Mouse (Mus musculus) adrenal gland, postnatal 0 days (tissue): ENCODE data around the gene Fasn. TPM values are rescaled to one million over a fixed set of nuclear protein-coding genes. Genes with fewer than 3 reads are reported as not detected.

Experiments
- polyA plus RNA-seq: library from polyadenylated mRNA; unstranded; fragments of >200 nt; fragmentation: Nextera tagmentation; extraction: Ambion mirVana; gene quantifications from 2 replicates; pipeline ENCODE4 v1.2.1, GENCODE M21; 2015

Gene Fasn
- polyA plus RNA-seq: 14.9 and 18.8 TPM in 2 replicates

GRCm38 (mm10) chr11:120823956-120824786 is at the start of gene Fasn:
Gene Fasn (minus strand): TSS chr11:120824547.

DNA sequence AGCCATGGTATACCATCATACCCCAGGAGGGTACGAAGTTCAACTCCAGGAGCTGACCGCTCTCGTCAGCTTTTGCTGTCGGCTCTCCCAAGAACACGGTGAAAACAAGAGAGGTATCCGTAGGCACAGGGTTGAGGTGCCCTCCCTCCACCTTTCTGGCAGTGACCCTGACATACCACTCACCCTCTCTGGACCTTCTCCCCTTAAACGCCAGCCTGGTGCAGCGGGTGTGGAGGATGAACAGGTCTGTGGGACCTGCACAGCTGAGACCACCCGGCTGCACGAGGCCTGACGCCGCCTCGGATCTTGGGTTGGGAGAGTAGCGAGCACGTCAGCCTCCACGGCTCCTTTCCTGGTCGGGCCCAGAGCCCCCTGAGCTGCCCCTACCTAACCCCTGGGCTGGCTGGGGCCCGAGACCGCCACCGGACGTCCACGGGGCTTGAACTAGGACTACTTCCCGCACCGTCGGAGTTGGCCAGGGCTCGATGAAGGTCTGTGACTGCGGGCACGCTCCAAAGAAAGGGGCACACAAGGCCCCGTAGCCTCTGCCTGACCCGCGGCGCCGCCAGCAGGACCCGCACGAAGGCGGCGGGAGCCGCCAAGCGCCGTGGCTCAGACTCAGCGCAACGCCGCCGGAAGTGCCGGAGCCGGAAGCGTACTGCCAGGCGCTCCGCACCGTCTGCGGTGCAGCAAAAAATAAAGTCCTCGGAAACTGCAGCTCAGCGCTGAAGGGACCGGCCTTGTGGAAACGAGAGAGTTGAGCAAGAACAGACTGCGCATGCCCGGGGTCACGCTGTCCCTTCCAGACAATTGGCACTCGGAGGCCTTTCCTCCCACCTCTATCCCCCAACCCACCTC is 28.4 kb downstream of the Fasn start, which contains the start of gene Dus1l:
TSS of gene Dus1l (minus strand) at position 648 of the 858 bp plus-strand sequence.

GRCm38 (mm10) chr11:120784064-120784791 is 40.1 kb downstream of the Fasn start, which contains the start of the genes Rfng and Gps1:
Gene Rfng (minus strand): TSS chr11:120784207.
Gene Gps1 (plus strand): TSS chr11:120784272.

DNA sequence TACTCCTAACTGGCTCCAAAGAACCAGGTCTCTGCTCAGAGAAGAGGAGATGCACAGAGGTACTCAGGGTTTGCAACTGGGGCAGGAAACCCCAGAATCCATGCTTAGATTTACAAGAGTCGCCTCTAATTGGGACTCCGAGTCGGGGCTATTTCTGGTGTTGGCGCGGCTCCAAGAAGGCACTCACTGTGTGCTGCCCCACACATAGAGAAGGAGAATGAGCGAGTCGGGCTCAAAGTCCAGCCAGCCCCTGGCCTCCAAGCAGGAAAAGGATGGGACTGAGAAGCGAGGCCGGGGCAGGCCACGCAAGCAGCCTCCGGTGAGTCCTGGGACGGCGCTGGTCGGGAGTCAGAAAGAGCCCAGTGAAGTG is 61.7 kb downstream of the Fasn start, which contains the start of gene Hmga1b:
TSS of gene Hmga1b (plus strand) at position 123 of the 370 bp plus-strand sequence.

Other genes with a start within 250 kb of the Fasn start
- gene Arhgdia, start 242.9 kb downstream of the Fasn start, polyA plus RNA-seq: 318 and 341 TPM in 2 replicates
- 271 and 273 TPM in 2 replicates for gene Alyref, start 226.2 kb downstream of the Fasn start, polyA plus RNA-seq
- 152 and 197 TPM in 2 replicates for gene Anapc11, start 226.1 kb downstream of the Fasn start, polyA plus RNA-seq
- gene Npb, start 216.1 kb downstream of the Fasn start, polyA plus RNA-seq: 1.7 and 3.3 TPM in 2 replicates
- gene Pcyt2, start 206.6 kb downstream of the Fasn start, polyA plus RNA-seq: 62.0 and 82.8 TPM in 2 replicates
- 33.3 and 62.9 TPM in 2 replicates for gene Sirt7, start 199.3 kb downstream of the Fasn start, polyA plus RNA-seq
- 18.1 and 19.0 TPM in 2 replicates for gene Mafg, start 190.9 kb downstream of the Fasn start, polyA plus RNA-seq
- 5.8 and 9.0 TPM in 2 replicates for gene Pycr1, start 180.8 kb downstream of the Fasn start, polyA plus RNA-seq
- gene Myadml2, start 176.4 kb downstream of the Fasn start, polyA plus RNA-seq: 0.22 and 0.95 TPM in 2 replicates
- 6.2 and 6.7 TPM in 2 replicates for gene Notum, start 163.4 kb downstream of the Fasn start, polyA plus RNA-seq
- 103 and 122 TPM in 2 replicates for gene Aspscr1, start 151.6 kb downstream of the Fasn start, polyA plus RNA-seq
- 228 and 364 TPM in 2 replicates for gene Cenpx, start 110.8 kb downstream of the Fasn start, polyA plus RNA-seq
- 22.0 and 34.8 TPM in 2 replicates for gene Lrrc45, start 110.6 kb downstream of the Fasn start, polyA plus RNA-seq
- 18.1 and 52.1 TPM in 2 replicates for gene Rac3, start 103.1 kb downstream of the Fasn start, polyA plus RNA-seq
- 54.9 and 76.1 TPM in 2 replicates for gene Dcxr, start 97.3 kb downstream of the Fasn start, polyA plus RNA-seq
- 16.6 and 17.6 TPM in 2 replicates for gene Cbr2, start 92.4 kb downstream of the Fasn start, polyA plus RNA-seq
- gene Hmga1b, start 61.8 kb downstream of the Fasn start, polyA plus RNA-seq: 0.79 and 2.2 TPM in 2 replicates
- 19.7 and 21.2 TPM in 2 replicates for gene Rfng, start 40.3 kb downstream of the Fasn start, polyA plus RNA-seq
- 119 and 156 TPM in 2 replicates for gene Gps1, start 40.3 kb downstream of the Fasn start, polyA plus RNA-seq
- gene Dus1l, start 28.1 kb downstream of the Fasn start, polyA plus RNA-seq: 36.3 and 56.2 TPM in 2 replicates
- 4.1 and 6.3 TPM in 2 replicates for gene Ccdc57, start 108.3 kb upstream of the Fasn start, polyA plus RNA-seq
- gene Slc16a3, start 123.9 kb upstream of the Fasn start, polyA plus RNA-seq: 10.1 and 11.9 TPM in 2 replicates
- gene Csnk1d, start 166.8 kb upstream of the Fasn start, polyA plus RNA-seq: 53.8 and 75.9 TPM in 2 replicates
- gene Cd7, start 214.9 kb upstream of the Fasn start, polyA plus RNA-seq: 0.73 and 0.98 TPM in 2 replicates
- 1.3 TPM in 1 of 2 replicates, not detected in the other for gene Sectm1b, start 239.0 kb upstream of the Fasn start, polyA plus RNA-seq